Mouse (Mus musculus) splenic B cell, adult 2 months (primary cell): Measurements from ENCODE around the gene Tas2r138.
"Not testable (repeated sequence)": the region's sequence is repeated elsewhere in the genome, so short reads cannot be mapped to it uniquely, and the experiment has no call there.

Source experiments
- DNase-seq: peaks from one replicate; pipeline ENCODE4 v3.0.0-alpha.2; 2011; ENCODE audit warnings: low read depth, low spot score
- H3K27me3 ChIP-seq: 2 replicates; pipeline ENCODE4 v1.6.1; 2012; ENCODE audit warnings: mild to moderate bottlenecking, low read length, moderate library complexity, mixed read lengths; ENCODE audit not compliant: control insufficient read depth, poor library complexity, insufficient read depth, severe bottlenecking
- H3K36me3 ChIP-seq: 2 replicates; pipeline ENCODE4 v1.6.1; 2012; ENCODE audit warnings: mild to moderate bottlenecking, low read length, moderate library complexity, mixed read lengths; ENCODE audit not compliant: control insufficient read depth, poor library complexity, insufficient read depth, severe bottlenecking

The Tas2r138 gene

DNA sequence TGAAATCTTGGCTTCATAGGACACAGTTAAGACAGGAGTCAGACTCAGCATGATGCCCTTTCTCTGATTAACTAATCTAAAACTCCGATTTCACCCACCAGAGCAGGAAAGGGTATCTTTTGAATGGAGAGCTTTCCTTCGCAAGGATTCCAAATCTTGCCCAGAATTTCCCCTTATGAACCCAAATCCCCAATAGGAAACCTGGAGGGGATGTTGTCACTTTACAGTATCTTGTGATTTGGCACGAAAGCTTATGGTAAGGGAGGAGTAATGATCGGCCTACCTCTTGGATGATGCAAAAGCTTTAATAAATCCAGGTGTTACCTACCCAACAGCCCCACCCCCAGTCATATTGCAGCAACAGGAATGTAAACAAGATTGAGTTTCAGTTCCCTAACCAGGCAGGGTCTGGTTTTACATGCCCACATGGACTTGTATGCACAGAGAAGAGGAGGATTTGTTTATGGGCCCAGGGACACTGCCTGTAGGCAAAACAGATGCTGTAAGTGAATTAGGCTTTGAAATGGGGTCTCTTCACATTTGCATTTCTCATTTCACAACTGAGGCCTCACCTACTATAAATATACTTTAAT is at the start of gene Tas2r138:
Gene Tas2r138, minus strand, starts transcription at position 51 of the 593 bp plus-strand sequence.
- Histone ChIP-seq H3K36me3 (no peaks in the 10 kb centered on the region), H3K27me3 (no peaks in the 10 kb centered on the region)
- no peak for DNase-seq

DNA sequence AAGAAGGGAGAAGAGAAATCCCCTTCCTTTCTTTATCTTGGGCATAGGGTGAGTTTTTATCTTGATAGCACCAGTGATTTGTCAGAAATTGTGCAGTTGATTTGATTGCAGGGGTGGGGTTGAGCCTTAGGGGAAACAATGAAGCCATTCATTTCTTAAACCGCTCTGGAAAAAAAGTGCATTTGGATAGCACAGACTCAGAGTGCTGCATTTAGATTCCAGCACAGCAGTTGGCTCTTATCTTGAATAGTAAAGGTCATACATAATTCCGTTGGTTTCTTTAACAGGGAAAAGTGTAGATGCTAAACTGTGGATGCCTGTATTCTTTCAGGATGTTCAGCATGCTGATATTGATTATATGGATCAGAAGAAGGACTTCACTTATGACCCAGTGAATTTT is 47.8 kb upstream of the Tas2r138 start:
- no peak for DNase-seq
- no peaks in the 10 kb centered on the region for H3K36me3 ChIP-seq

DNA sequence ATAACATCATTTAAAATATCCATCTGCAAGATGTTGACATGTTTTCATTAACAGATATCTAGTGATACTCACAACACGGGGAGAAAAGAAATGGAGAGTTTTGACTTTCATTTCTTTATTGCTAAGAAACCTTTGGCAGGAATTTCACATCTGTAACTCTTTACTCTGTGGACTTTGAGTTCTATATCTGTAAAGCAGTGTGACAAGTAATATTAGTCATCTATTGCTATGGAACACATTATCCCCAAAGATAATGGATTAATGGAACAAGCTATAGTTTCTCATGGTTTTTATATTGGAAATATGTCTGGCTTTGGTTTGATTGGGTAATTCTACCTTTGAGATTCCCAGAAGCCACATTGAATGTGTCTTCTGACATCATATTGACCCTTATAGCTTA is 37.8 kb upstream of the Tas2r138 start:
- H3K36me3 ChIP-seq, result no peaks in the 10 kb centered on the region
- DNase-seq, result no peak
- H3K27me3 ChIP-seq, result no peaks in the 10 kb centered on the region

More for the DNA sequence above, 47.8 kb upstream of the Tas2r138 start:
- H3K27me3 ChIP-seq, result no peaks in the 10 kb centered on the region

DNA sequence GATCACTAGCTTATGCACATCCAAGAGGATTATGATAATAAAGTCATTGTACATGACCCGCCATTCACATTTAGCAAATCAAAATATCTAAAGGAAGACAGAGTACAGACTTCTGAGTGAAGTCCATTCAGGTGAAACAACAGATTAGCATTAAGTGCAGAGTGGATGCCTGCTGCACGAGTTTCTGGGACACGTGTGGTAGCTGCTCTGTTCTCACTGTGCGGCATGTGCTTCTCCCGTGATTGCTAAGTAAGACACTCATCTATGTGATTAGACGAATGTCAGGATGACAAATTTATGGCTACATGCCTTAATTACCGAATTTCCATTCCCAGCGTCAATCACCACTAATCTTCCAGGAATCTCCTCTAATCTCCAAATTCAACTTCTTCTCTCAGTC is 32.6 kb upstream of the Tas2r138 start:
- no peaks in the 10 kb centered on the region for H3K36me3 ChIP-seq
- DNase-seq, result no peak
- H3K27me3 ChIP-seq, result no peaks in the 10 kb centered on the region

DNA sequence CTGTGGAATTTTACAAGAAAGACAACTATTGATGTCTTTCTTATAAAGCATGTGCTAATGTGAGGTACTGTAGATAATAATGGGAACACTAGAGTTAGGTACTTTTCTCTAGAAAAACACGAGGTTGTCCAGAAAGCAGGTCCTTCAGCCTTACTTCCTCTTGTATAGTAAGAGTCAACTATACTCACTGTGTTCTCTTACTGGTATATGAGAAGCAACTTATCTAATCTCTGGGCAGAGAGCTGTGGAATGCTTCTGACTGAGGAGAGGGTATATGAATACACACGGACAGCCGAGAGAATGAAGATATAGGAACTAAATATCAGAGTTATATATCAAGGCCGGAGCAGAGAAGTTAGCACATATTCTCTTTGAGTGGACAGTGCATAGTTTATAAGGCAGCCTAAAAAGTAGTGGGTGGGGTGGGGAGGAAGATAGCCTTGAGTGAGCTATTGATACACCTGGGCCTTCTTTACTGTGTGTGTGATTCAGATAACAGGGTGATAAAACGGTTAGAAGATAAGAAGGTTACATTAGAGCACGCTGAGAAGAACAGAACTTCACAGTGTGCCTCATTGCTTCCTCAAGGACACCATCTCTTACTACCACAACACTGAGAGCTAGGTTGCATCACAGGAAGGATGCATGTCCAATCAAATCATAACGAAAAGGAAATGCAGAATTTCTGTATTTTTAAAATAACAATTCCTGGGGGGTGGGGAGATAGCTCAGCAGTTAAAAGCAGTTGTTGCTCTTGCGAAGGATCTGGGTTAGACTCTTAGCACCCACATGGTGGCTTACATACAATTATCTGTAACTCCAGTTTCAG is 27.8 kb upstream of the Tas2r138 start:
- Histone ChIP-seq H3K36me3 (no peaks in the 10 kb centered on the region), H3K27me3 (no peaks in the 10 kb centered on the region)
- DNase-seq, result no peak

DNA sequence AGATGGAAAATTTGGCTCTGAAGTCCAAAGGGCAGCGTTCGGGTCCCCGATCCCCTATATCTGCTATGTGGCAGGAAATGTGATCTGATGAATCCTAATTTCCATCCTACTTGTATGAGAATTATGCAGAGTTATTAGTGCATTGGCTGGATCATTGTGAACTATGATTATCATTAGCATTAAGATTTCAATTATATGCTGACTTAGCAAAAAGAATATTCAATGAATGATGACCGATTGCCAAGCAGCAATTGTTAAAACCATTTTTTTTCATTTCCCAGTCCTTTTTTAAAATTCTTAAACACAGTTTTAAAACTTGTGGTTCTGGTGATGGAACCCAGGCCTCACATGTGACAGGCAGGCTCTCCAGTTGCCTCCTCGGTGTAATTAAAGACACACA is 24.6 kb upstream of the Tas2r138 start:
- no peaks in the 10 kb centered on the region for H3K36me3 ChIP-seq
- no peak for DNase-seq
- H3K27me3 ChIP-seq, result no peaks in the 10 kb centered on the region

DNA sequence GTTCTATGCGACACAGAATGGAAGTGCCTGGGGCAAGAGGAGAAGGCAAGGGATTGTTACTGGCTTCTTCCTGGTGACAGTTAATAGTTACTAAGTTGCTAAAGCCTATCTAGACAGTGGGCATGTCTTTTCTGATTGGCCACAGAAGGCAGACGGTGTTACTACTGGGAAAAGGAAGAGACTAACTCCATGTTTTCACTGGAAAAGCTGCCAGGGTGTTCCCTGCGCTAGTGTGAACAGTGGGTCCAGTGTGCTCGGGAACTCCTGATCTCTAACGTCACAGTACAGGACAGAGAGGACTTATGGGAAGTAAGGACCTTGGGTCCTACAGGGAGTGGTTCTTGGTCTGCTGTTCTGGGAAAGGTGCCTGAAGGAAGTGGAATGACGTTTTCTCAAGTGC is 22.4 kb upstream of the Tas2r138 start:
- no peak for DNase-seq
- Histone ChIP-seq H3K36me3 (no peaks in the 10 kb centered on the region), H3K27me3 (no peaks in the 10 kb centered on the region)

DNA sequence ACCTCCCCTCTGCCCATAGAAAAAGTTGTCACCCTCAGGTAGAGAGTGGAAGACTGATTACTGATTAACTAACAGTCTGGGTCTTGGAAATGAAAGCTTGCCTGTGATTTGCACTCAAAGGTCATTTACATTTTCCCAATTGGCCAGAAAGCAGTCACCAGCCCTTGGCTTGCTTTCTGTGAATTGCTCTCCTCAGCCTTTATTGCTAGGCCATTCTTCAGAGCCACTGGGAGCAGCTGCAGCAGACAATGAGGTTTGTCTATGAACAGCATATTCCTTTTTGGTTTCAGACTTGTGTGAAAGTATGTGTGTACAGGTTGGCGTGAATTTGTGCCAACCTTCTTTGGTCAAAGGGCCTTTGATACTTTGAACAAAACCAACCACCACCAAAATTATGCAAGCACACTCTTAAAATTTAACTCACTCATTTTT is 21.5 kb upstream of the Tas2r138 start:
- Histone ChIP-seq H3K36me3 (no peaks in the 10 kb centered on the region), H3K27me3 (no peaks in the 10 kb centered on the region)
- no peak for DNase-seq

DNA sequence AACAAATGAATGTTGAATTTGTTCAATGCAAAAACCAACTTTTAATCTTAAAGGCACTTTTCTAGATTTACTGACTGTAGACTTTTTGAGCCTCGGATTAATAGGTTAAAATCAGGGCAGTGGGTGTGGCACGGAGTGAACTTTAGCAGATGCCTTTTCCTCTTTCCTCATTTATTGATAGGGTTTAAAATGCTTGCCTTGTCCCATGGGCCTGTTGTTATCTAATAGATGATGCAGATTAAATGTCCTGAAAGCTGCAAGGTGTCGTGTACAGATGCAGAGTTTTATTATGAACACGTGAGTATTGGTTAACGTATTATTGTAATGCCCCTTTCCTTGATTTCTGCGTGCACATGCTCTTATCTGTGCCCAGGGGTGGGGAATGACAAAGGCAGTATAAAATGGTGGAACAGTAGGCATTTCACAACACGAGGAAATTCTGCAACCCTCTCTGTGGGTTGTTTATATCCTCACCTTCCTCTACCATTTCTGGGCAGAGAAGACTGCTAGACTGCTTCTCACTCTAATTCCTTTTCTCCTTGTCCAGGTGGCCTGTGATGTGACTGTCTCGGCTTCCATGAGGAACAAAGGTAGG is 15.4 kb upstream of the Tas2r138 start, which contains the start of gene Mgam:
Gene Mgam, plus strand, starts transcription at position 426 of the 595 bp plus-strand sequence.
- no peak for DNase-seq
- H3K36me3 ChIP-seq, result no peaks in the 10 kb centered on the region

DNA sequence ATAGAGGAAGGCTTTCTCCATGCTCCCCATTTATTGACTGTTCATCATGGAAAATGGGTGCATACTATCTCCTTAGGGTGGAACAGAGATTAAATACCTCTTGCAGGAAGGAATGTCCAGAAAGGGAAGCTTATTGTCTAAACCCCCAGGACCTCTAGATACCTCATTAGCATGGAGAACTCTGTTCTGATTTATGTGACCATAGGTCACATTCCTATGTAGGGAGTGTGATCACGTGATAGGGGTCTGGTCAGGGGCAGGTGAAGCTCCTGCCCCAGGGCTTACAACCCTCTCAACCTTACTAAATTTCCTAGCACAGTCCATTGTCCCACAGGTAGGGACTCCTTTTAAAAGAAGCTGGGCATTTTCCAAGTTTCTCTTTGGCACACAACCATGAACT is 13.0 kb upstream of the Tas2r138 start:
- H3K36me3 ChIP-seq, result no peaks in the 10 kb centered on the region
- DNase-seq, result no peak
- no peaks in the 10 kb centered on the region for H3K27me3 ChIP-seq

More for the DNA sequence above, 15.4 kb upstream of the Tas2r138 start, which contains the start of gene Mgam:
- no peaks in the 10 kb centered on the region for H3K27me3 ChIP-seq

DNA sequence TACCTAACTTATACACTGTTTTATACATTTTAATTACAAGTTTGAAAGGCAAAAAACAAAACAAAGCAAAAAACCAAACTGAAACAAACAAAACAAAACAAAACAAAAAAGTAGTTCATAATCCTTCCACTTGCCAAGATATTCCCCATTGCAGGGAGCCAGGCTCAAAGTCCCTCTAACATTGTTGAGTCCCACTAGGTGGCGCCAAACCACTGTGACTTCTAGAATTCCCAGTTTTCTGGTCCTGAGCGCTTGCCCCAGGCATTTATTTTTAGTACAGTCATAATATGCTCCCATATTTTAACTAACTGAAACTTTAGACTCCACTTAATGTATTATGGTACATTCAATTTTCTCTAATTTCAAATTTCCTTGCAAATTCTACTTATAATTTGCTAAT is 4.9 kb upstream of the Tas2r138 start:
- H3K27me3 ChIP-seq, result no peaks in the 10 kb centered on the region

DNA sequence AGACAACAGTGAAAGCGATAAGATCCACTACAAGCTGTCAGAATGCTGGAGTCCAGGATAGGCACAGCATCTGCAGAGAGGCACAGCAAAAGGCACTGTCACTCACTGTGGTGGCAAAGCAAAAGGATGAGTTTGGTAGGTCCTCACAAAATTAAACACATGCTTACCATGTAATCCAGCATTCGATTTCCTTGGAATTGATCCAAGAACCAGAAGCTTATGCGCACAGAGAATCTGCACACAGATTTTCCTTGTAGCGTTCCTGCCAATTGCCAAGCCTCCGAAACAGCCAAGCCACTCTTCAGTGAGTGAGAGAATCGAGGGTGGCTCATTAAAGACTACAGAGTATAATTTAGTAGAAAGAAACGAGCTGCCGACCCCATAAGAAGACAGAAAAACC is 2.9 kb downstream of the Tas2r138 start:
- Histone ChIP-seq H3K27me3 (no peaks in the 10 kb centered on the region), H3K36me3 (no peaks in the 10 kb centered on the region)
- no peak for DNase-seq

More for the DNA sequence above, 4.9 kb upstream of the Tas2r138 start:
- no peaks in the 10 kb centered on the region for H3K36me3 ChIP-seq
- peak; percentile 18 for DNase-seq

DNA sequence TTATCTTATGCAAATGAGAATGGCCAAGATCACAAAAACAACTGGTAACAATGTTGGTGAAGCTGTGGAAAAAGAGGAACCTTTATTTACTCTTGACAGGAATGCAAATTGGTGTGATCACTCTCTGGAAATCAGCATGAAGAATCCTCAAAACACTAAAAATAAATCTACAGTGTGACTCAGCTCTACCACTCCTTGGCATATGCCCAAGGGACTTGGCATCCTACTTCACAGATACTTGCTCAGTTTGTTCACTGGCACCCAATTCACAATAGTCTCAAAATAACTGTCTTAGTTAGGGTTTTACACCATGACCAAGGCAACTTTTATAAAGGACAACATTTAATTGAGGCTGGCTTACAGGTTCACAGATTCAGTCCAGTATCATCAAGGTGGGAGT is 5.7 kb downstream of the Tas2r138 start:
- Histone ChIP-seq H3K27me3 (no peaks in the 10 kb centered on the region), H3K36me3 (no peaks in the 10 kb centered on the region)
- no peak for DNase-seq

DNA sequence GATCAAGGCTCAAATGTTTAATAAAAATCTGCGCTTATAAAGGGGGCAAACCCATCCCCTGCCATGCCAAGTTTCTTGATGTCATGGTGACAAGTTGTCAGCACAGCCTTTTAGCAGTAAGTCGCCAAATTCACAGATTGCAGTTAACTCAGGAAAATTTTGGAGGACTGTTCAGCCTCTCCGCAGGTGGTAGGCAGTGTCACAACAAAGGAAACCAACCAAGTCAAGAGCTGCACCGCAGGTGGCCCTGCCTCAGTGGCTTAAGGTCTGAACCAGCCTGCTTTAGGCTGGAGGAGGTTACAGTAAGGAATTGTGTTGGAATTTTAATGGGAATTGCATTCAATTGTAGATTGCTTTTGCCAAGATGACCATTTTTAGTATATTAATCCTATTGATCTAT is 14.6 kb downstream of the Tas2r138 start:
- not testable (repeated sequence) for DNase-seq, H3K27me3 ChIP-seq, H3K36me3 ChIP-seq
